Mouse (Mus musculus) C2C12 (cell line): Measurements from ENCODE around the gene Adad2. TPM values are rescaled to one million over a fixed set of nuclear protein-coding genes. Genes with fewer than 3 reads are reported as not detected.

ENCODE experiments used
- H3K27me3 ChIP-seq: one replicate; pipeline ENCODE4 v1.6.1; 2011; ENCODE audit not compliant: control insufficient read depth, insufficient read depth, insufficient read length
- H3K36me3 ChIP-seq: one replicate; pipeline ENCODE4 v1.6.1; 2011; ENCODE audit not compliant: control insufficient read depth, insufficient read depth
- H3K4me3 ChIP-seq: one replicate; pipeline ENCODE4 v1.5.1; 2011; ENCODE audit warnings: mild to moderate bottlenecking, control low read depth; ENCODE audit not compliant: poor library complexity, insufficient read depth, severe bottlenecking
- H3K79me2 ChIP-seq: one replicate; pipeline ENCODE4 v1.6.1; 2011; ENCODE audit not compliant: control insufficient read depth, insufficient read depth
- H3K79me3 ChIP-seq: one replicate; pipeline ENCODE4 v1.6.1; 2011; ENCODE audit warnings: low read depth, control low read depth
- H3ac ChIP-seq: one replicate; pipeline ENCODE3; 2011; ENCODE audit warnings: low read depth; ENCODE audit not compliant: control insufficient read depth, insufficient read length
- CEBPB ChIP-seq: IDR thresholded peaks from one replicate; pipeline ENCODE4 v1.6.1; 2011; ENCODE audit warnings: low read depth, mild to moderate bottlenecking, control low read depth, moderate library complexity
- CTCF ChIP-seq: IDR thresholded peaks from one replicate; pipeline ENCODE4 v1.5.1; 2011; ENCODE audit not compliant: control insufficient read depth, insufficient read depth, insufficient read length
- FOSL1 ChIP-seq: IDR thresholded peaks from one replicate; pipeline ENCODE4 v1.8.0; 2011; ENCODE audit warnings: mild to moderate bottlenecking, low read length; ENCODE audit not compliant: poor library complexity, insufficient read depth, severe bottlenecking
- MAX ChIP-seq: IDR thresholded peaks from one replicate; pipeline ENCODE4 v1.6.1; 2011; ENCODE audit warnings: mild to moderate bottlenecking, control low read depth
- MYOD1 ChIP-seq: IDR thresholded peaks from one replicate; pipeline ENCODE4 v1.6.1; 2011; ENCODE audit warnings: low read depth; ENCODE audit not compliant: control insufficient read depth, insufficient read length
- MYOG ChIP-seq: IDR thresholded peaks from one replicate; pipeline ENCODE4 v1.6.1; 2011; ENCODE audit not compliant: control insufficient read depth, insufficient read length; ENCODE audit errors: extremely low read depth
- USF1 ChIP-seq: IDR thresholded peaks from one replicate; pipeline ENCODE4 v1.6.1; 2011; ENCODE audit warnings: low read depth, mild to moderate bottlenecking, control low read depth, moderate library complexity
- polyA plus RNA-seq: library from polyadenylated mRNA; unstranded; fragments of >200 nt; fragmentation: generic; extraction: Trizol; gene quantifications from one replicate; pipeline ENCODE4 v1.2.1, GENCODE M21; 2012; ENCODE audit warnings: missing spikeins

The Adad2 gene
- polyA plus RNA-seq, 1 experiment: not detected

DNA sequence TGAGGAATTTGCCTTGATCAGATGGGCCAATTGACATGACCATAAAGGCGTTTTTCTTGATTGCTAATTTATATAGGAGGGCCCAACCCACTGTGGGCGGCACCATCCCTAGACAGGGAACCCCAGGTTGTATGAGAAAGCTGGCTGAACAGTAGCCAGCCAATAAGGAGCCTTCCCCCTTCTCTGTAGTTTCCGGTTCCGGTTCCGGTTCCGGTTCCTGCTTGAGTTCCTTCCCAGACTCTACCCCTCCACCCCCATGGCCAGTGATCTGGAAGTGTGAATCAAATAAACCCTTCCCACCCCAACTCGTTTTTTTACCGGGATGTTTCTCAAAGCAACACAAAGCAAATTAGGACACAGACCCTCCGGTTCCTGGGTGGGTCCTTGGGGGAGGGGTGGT, 19.7 kb downstream of the Adad2 start:
- H3K27me3 ChIP-seq: peaks cover 89% of the 10 kb centered on the region
- no peak overlapping the region for H3ac ChIP-seq
- no peaks in the 10 kb centered on the region for H3K79me2 ChIP-seq
- no peaks in the 10 kb centered on the region for H3K36me3 ChIP-seq
- no peak overlapping the region for H3K4me3 ChIP-seq
- H3K79me3 ChIP-seq: no peaks in the 10 kb centered on the region
- TF ChIP-seq CTCF: no peak
- no peak for TF ChIP-seq USF1
- TF ChIP-seq MYOD1: no peak
- no peak for TF ChIP-seq CEBPB
- no peak for TF ChIP-seq MYOG
- TF ChIP-seq FOSL1: no peak
- no peak for TF ChIP-seq MAX

GRCm38 (mm10) chr8:119632909-119633308, 20.4 kb downstream of the Adad2 start:
- no peak for TF ChIP-seq MYOD1
- no peak for TF ChIP-seq USF1
- no peak for TF ChIP-seq MAX
- TF ChIP-seq CEBPB: no peak
- TF ChIP-seq MYOG: no peak
- no peak for TF ChIP-seq FOSL1
- TF ChIP-seq CTCF: no peak
- no peaks in the 10 kb centered on the region for H3K79me2 ChIP-seq
- no peak overlapping the region for H3ac ChIP-seq
- no peaks in the 10 kb centered on the region for H3K36me3 ChIP-seq
- peaks cover 89% of the 10 kb centered on the region for H3K27me3 ChIP-seq
- no peak overlapping the region for H3K4me3 ChIP-seq
- no peaks in the 10 kb centered on the region for H3K79me3 ChIP-seq

GRCm38 (mm10) chr8:119634616-119635336, 22.2 kb downstream of the Adad2 start:
- peaks cover 83% of the 10 kb centered on the region for H3K27me3 ChIP-seq
- H3K79me3 ChIP-seq: no peaks in the 10 kb centered on the region
- H3K36me3 ChIP-seq: no peaks in the 10 kb centered on the region
- no peaks in the 10 kb centered on the region for H3K79me2 ChIP-seq
- H3ac ChIP-seq: no peak overlapping the region
- TF ChIP-seq MYOG: no peak
- H3K4me3 ChIP-seq: no peak overlapping the region

DNA sequence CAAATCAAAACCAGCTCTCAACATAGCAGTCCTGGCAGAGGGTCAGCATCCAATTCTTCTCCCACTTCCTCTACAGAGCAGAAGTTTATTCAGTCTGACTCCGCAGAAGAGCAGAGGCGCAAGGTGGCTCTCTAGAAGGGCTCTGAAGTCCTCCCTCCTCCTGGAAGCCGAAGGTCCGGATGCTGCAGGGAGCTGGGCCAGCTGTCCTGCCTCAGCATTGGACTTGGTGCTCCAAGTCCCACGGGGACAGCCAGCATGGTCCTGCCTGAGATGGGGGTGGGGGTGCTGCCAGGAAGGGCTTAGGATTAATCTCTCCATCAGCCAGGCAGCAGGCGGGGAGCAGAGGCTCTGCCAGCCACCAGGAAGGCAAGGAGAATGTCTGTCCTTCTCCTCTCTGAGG, 22.8 kb downstream of the Adad2 start, which contains the start of gene Kcng4:
Gene Kcng4 (minus strand): TSS at position 303 of the 400 bp plus-strand sequence.
- Histone ChIP-seq H3K79me2 (no peaks in the 10 kb centered on the region), H3K27me3 (peaks cover 83% of the 10 kb centered on the region), H3K79me3 (no peaks in the 10 kb centered on the region), H3ac (no peak within 1 kb of the TSS), H3K36me3 (no peaks in the 10 kb centered on the region), H3K4me3 (no peak within 1 kb of the TSS)
- TF ChIP-seq MYOG (no peak), MYOD1 (no peak), CEBPB (no peak), CTCF (no peak), USF1 (no peak), MAX (no peak), FOSL1 (no peak)

GRCm38 (mm10) chr8:119635958-119636357, 23.4 kb downstream of the Adad2 start:
- no peaks in the 10 kb centered on the region for H3K36me3 ChIP-seq
- no peak overlapping the region for H3K4me3 ChIP-seq
- H3K27me3 ChIP-seq: peaks cover 79% of the 10 kb centered on the region
- H3K79me2 ChIP-seq: no peaks in the 10 kb centered on the region
- no peaks in the 10 kb centered on the region for H3K79me3 ChIP-seq
- no peak for TF ChIP-seq CEBPB
- no peak for TF ChIP-seq FOSL1
- no peak for TF ChIP-seq MYOG
- no peak for TF ChIP-seq CTCF
- no peak for TF ChIP-seq MYOD1
- no peak for TF ChIP-seq MAX
- no peak for TF ChIP-seq USF1
- no peak overlapping the region for H3ac ChIP-seq

DNA sequence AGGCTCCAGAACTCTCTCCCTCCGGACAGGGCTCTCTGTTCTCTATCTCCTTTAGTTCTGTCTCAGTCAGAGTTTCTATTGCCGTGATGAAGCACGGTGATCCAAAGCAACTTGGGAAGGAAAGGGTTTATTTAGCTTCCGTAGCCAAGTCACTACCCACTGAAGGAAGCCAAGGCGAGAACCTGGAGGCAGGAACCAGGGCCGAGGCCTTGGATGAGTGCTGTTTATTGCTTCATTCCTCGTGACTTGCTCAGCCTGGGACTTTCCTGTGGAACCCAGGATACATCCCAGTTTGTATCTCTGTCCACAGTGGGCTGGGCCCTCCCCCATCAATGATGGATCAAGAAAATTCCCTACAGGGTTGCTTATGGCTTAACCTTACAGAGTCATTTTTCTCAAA, 24.2 kb downstream of the Adad2 start:
- H3K27me3 ChIP-seq: peaks cover 78% of the 10 kb centered on the region
- TF ChIP-seq MAX (no peak), CTCF (no peak), USF1 (no peak)
- H3K79me3 ChIP-seq: no peaks in the 10 kb centered on the region
- no peaks in the 10 kb centered on the region for H3K36me3 ChIP-seq
- H3K4me3 ChIP-seq: no peak overlapping the region
- H3ac ChIP-seq: no peak overlapping the region
- H3K79me2 ChIP-seq: no peaks in the 10 kb centered on the region
